Mouse (Mus musculus): ENCODE results near the gene Hmga1. TPM values are rescaled to one million over a fixed set of nuclear protein-coding genes. Genes with fewer than 3 reads are reported as not detected.

Gene Hmga1
- total and polyA plus RNA-seq, 3 experiments, result 43.8 to 88.7 (median 83.7) TPM

DNA sequence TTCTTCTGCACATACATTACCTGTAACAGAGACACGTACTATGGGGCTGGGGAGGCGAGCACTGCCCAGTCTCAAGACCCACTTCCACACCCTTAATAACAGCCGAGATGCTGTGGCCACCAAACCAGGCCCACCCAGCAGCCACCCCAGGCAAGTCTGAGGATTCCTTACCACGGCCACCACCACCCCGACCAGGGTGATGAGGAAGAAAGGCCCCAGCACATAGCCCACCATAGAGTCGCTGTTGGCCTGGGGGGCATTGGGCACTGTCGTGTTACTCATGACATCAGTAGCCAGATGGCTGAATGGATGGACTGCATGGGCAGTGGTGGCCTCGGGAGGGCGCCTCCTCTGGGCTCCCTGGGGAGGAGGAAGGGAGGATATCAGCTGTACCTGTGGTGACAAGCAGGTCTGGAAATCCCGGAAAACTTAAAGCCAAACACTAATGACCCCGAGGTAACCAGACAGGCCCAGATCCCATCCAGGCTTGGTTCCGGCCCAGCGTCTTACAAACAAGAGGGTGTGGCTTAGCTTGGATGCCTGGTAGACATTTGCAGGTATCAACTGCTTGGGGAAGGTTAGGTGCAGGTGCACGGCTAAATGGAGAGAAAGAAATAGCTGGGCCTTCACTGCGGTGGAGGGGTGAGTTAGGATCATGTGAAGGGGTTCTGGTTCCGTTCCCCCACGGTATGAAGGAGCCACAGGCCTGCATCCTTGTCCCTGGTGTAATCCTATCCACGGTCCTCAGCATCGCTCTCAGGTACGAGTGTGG lies 8.3 kb downstream of the Hmga1 start:
- H3K4me2 ChIP-seq (ENCODE audit: insufficient read depth, low read depth, poor library complexity, severe bottlenecking), result peak overlapping the region; percentile 64
- H3K4me1 ChIP-seq (ENCODE audit: control insufficient read depth in 1 of 2, insufficient read depth in 2 of 2), result peaks cover 24 to 51% of the 10 kb centered on the region in 2 experiments
- in situ Hi-C loops (cut with MboI; ENCODE audit: low pct_ligation_motif_present, low pct_unique_long_range_greater_than_20kb, low sequenced_read_pairs), result loop anchor here (5.0 kb wide), 1 partner anchor 68 kb away; no protein-coding TSS in a partner anchor
- peaks cover 28% of the 10 kb centered on the region for H3K79me2 ChIP-seq (replicated peaks; ENCODE audit: control insufficient read depth, extremely low read depth, insufficient read depth, poor library complexity, severe bottlenecking)
- H3K36me3 ChIP-seq (replicated peaks in 1 of 2; ENCODE audit: control insufficient read depth in 1 of 2, insufficient read depth in 1 of 2, low read length in 1 of 2), result peaks cover 16 to 32% of the 10 kb centered on the region in 2 experiments
- peak overlapping the region; percentile 39 for H3K27ac ChIP-seq (ENCODE audit: insufficient read depth, low read depth)
- H3K9ac ChIP-seq (ENCODE audit: insufficient read depth, low read depth), result peak overlapping the region; percentile 44; the same call in 1 of the 2 replicates
- dilution Hi-C loops (cut with MboI; ENCODE audit: extremely low pct_ligation_motif_present, extremely low pct_unique_long_range_greater_than_20kb, low sequenced_read_pairs), result no loop called here
- DNase-seq (ENCODE audit: extremely low read depth), result no peak
- no peaks in the 10 kb centered on the region for H3K27me3 ChIP-seq (replicated peaks)
- H3K4me3 ChIP-seq (replicated peaks in 1 of 3; ENCODE audit: low read depth in 2 of 3, low read length in 2 of 3, poor library complexity in 1 of 3), result peak overlapping the region; percentile 71 to 75 (median 74)
- H3K9me3 ChIP-seq (replicated peaks; ENCODE audit: low read length), result no peaks in the 10 kb centered on the region
- TF ChIP-seq E2F4 (IDR thresholded peaks at IDR 0.05; ENCODE audit: insufficient replicate concordance, low read depth, low read length) (no peak), POLR2AphosphoS2 (IDR thresholded peaks at IDR 0.05; ENCODE audit: low read depth, low read length) (peak; percentile 94), CHD1 (IDR thresholded peaks at IDR 0.05; ENCODE audit: low read depth, low read length) (0 out of 2 replicates have a peak, but pooled peaks have one; percentile 59), SIN3A (IDR thresholded peaks at IDR 0.05; ENCODE audit: low read length) (0 out of 2 replicates have a peak, but pooled peaks have one; percentile 24), ELF1 (IDR thresholded peaks at IDR 0.05; ENCODE audit: low read depth, low read length) (peak; percentile 13; the same call in 1 of the 2 replicates), USF2 (conservative IDR thresholded peaks at IDR 0.05; ENCODE audit: low read depth, low read length) (no peak), ZMIZ1 (IDR thresholded peaks at IDR 0.05; ENCODE audit: low read depth, low read length) (peak; percentile 58), CTCF (conservative IDR thresholded peaks at IDR 0.05 in 1 of 2, IDR thresholded peaks at IDR 0.05 in 1 of 2; ENCODE audit: low read depth in 2 of 2, low read length in 2 of 2) (peak in 1 of 2 experiments; percentile 38; a peak in 2 of 4 replicates), EP300 (IDR thresholded peaks at IDR 0.05; ENCODE audit: low read length) (no peak), BHLHE40 (IDR thresholded peaks at IDR 0.05; ENCODE audit: low read depth, low read length) (0 out of 2 replicates have a peak, but pooled peaks have one; percentile 21), MYC (IDR thresholded peaks at IDR 0.05; ENCODE audit: low read depth, low read length) (0 out of 2 replicates have a peak, but pooled peaks have one; percentile 36), NELFE (IDR thresholded peaks at IDR 0.05; ENCODE audit: low read depth, low read length) (peak; percentile 28; the same call in 1 of the 2 replicates), GABPA (IDR thresholded peaks at IDR 0.05; ENCODE audit: insufficient replicate concordance, low read depth, low read length) (no peak), CHD2 (IDR thresholded peaks at IDR 0.05; ENCODE audit: low read length) (peak; percentile 59), KAT2A (IDR thresholded peaks at IDR 0.05; ENCODE audit: insufficient replicate concordance, low read length) (0 out of 2 replicates have a peak, but pooled peaks have one; percentile 10), USF1 (IDR thresholded peaks at IDR 0.05; ENCODE audit: low read depth, low read length) (no peak), TCF12 (IDR thresholded peaks at IDR 0.05; ENCODE audit: low read depth, low read length) (0 out of 2 replicates have a peak, but pooled peaks have one; percentile 22), SMC3 (IDR thresholded peaks at IDR 0.05; ENCODE audit: low read depth, low read length) (peak; percentile 24), MXI1 (IDR thresholded peaks at IDR 0.05; ENCODE audit: low read depth, low read length) (peak; percentile 13; the same call in 1 of the 2 replicates), ZKSCAN1 (IDR thresholded peaks at IDR 0.05; ENCODE audit: borderline replicate concordance, low read depth, low read length) (no peak)
